Mouse (Mus musculus) heart, embryonic 15.5 days (tissue): ENCODE data around the gene Dpy19l1. TPM values are rescaled to one million over a fixed set of nuclear protein-coding genes. Genes with fewer than 3 reads are reported as not detected.

Experiments
- ATAC-seq: fragments of 200-750 bp; cut with Nextera tagmentation; replicated peaks from 2 replicates; pipeline ENCODE4 v1.8.0; 2017; ENCODE audit warnings: low read depth, moderate TSS enrichment; ENCODE audit not compliant: insufficient number of reproducible peaks, insufficient read depth, low FRiP score
- H3K27ac ChIP-seq: fragments of 300-500 bp; sonication (generic); 2 replicates; pipeline ENCODE4 v1.5.1; 2015; ENCODE audit warnings: mild to moderate bottlenecking, inconsistent platforms
- H3K27me3 ChIP-seq: fragments of 300-500 bp; sonication (generic); 2 replicates; pipeline ENCODE4 v1.6.1; 2015; ENCODE audit warnings: inconsistent platforms
- H3K36me3 ChIP-seq: fragments of 300-500 bp; sonication (generic); 2 replicates; pipeline ENCODE4 v1.6.1; 2015; ENCODE audit warnings: mild to moderate bottlenecking, inconsistent platforms
- H3K4me1 ChIP-seq: fragments of 300-500 bp; sonication (generic); replicated peaks from 2 replicates; pipeline ENCODE4 v1.6.1; 2015; ENCODE audit warnings: inconsistent platforms
- H3K4me2 ChIP-seq: fragments of 300-500 bp; sonication (generic); 2 replicates; pipeline ENCODE4 v1.6.1; 2015; ENCODE audit warnings: inconsistent platforms, mild to moderate bottlenecking, moderate library complexity
- H3K4me3 ChIP-seq: fragments of 300-500 bp; sonication (generic); 2 replicates; pipeline ENCODE4 v1.5.1; 2015; ENCODE audit warnings: mild to moderate bottlenecking, inconsistent platforms
- H3K9ac ChIP-seq: fragments of 300-500 bp; sonication (generic); 2 replicates; pipeline ENCODE4 v1.6.1; 2015; ENCODE audit warnings: mild to moderate bottlenecking, inconsistent platforms
- H3K9me3 ChIP-seq: fragments of 300-500 bp; sonication (generic); replicated peaks from 2 replicates; pipeline ENCODE4 v1.6.1; 2016; ENCODE audit warnings: inconsistent platforms
- WGBS: fragments of 180-500 bp; shearing (Covaris S2); methylation state at CpG from one replicate; pipeline ENCODE4 v1.1.7; 2015; ENCODE audit warnings: mixed read lengths; 5-methylcytosine and 5-hydroxymethylcytosine counted together
- polyA plus RNA-seq: library from polyadenylated mRNA; unstranded; fragments of >200 nt; fragmentation: Nextera tagmentation; extraction: Ambion mirVana; gene quantifications from 2 replicates; pipeline ENCODE4 v1.2.1, GENCODE M21; 2015

Dpy19l1 gene
- polyA plus RNA-seq = 9.7 and 13.0 TPM in 2 replicates

DNA sequence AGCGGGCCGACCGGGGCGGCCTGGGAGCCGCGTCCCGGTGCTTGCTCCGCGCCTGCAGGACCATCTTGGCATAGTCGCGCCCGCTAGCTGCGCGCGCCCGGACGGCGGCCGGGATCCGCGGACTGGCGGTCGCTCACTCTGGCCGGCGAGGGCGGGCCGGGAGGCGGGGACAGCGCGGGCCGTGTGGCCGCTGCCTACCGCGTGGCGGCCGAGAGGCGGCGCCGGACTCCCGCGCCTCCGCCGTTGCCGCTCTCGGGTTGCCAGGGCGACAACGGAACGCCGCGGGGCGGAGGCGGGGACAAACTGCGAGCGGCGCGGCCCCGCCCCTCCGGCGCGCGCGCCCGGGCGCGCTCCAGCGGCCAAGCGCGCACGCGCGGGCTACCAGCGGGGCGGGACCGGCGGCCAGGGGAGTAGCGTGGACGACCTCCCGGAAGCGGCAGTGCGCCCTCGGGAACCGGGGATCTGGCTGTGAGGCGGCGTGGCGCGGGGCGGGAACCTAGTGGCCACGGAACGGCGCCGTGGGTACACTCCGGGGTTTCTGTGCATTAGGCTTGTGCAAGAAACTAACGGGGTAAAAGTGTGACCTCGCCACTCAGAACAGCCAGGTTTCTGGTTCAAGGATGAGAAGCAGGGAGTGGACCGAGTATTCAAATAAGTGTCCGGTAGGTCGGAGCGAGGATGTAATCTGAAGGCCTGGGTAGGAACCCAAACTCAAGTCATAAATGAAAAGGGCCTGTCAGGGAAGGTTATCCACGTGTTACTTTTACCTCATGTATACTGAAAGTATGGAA lies at the start of gene Dpy19l1:
Gene Dpy19l1 (minus strand): TSS at position 74 of the 791 bp plus-strand sequence.
- Histone ChIP-seq H3K4me2 (peak within 1 kb of the TSS; percentile 73), H3K9ac (peak within 1 kb of the TSS; percentile 83), H3K27me3 (no peaks in the 10 kb centered on the region), H3K9me3 (no peaks in the 10 kb centered on the region), H3K27ac (peak within 1 kb of the TSS; percentile 94), H3K4me1 (peaks cover 21% of the 10 kb centered on the region), H3K36me3 (no peaks in the 10 kb centered on the region), H3K4me3 (peak within 1 kb of the TSS; percentile 88)
- under 1% methylated on average over 96 of the region's 99 CpGs for WGBS
- ATAC-seq = peak; percentile 97

DNA sequence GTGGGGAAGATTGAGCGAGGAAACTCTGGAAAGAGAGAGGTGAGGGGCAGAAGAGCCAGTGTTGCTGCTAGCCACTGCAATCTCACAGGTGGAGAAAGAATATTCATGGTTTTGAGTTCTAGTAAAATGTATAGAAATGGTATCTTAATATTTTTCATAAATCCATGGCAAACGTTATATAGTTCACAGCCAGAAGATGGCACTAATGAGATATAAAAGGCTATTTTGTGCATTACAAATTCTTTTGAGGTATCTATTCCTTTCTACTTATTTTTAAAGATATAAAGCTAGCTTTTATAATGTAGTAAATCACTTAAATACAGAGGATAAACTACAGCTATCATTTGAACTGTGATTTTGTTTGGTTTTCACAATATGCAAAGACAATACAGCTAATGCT lies 35.2 kb upstream of the Dpy19l1 start:
- Histone ChIP-seq H3K4me1 (no peaks in the 10 kb centered on the region), H3K27me3 (no peaks in the 10 kb centered on the region), H3K9ac (no peak overlapping the region), H3K4me3 (no peak overlapping the region), H3K27ac (no peak overlapping the region), H3K4me2 (no peak overlapping the region), H3K36me3 (no peaks in the 10 kb centered on the region), H3K9me3 (no peaks in the 10 kb centered on the region)
- 34% methylated on average over 2 of the region's 2 CpGs for WGBS
- no peak for ATAC-seq

DNA sequence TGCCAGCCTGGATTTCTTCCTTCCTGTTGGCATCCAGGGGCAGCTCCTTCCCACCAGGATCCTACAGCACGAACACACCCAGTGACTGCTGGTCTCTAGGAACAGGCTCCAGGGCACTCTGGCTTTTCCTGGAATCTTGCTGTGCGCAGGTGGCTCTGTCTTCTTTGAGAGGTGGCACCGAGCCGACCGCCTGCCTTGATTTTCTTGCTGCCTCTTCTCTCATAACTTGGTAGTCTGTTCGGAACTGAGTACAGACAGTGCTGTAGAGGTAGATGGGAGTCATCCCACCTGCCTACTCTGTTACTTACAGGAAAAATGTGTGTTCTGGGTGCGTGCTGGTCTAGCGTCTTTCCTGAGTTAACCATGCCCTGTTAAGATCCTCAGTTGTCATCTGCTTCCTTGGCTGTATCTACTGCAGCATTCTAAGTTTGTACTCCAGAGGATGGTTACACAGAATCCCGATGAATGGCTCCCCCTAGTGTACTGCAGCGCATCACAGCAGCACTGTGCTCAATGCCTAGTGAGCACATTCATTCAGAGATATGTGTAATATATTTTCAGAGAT lies 13.7 kb upstream of the Dpy19l1 start:
- H3K9me3 ChIP-seq = no peaks in the 10 kb centered on the region
- H3K9ac ChIP-seq = no peak overlapping the region
- no peak overlapping the region for H3K4me2 ChIP-seq
- H3K4me1 ChIP-seq = no peaks in the 10 kb centered on the region; the same call in 1 of the 2 replicates
- no peak overlapping the region for H3K27ac ChIP-seq
- ATAC-seq = no peak
- 55% methylated on average over 10 of the region's 10 CpGs for WGBS
- no peak overlapping the region for H3K4me3 ChIP-seq
- H3K27me3 ChIP-seq = no peaks in the 10 kb centered on the region
- no peaks in the 10 kb centered on the region for H3K36me3 ChIP-seq

DNA sequence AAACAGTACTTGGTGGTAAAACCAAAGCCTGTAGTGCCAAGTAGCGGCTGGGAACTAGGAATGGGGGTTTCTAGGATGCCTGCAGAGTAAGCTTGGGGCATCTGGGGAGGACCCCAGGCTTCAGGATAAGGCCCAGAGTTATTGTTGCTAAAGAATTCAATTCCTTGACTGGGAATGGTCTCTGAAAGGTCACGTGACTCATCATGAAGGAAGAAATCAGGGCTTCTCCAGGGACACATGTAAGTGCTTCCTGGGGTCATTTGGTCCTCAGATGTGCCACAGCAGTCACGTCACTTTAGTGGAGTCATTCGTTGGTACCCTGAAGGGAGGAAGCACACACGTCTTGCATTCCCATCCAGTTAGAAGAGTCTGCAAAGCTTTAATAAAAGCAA lies 11.1 kb upstream of the Dpy19l1 start:
- no peaks in the 10 kb centered on the region for H3K9me3 ChIP-seq
- no peak for ATAC-seq
- WGBS = 72% methylated on average over 5 of the region's 5 CpGs

DNA sequence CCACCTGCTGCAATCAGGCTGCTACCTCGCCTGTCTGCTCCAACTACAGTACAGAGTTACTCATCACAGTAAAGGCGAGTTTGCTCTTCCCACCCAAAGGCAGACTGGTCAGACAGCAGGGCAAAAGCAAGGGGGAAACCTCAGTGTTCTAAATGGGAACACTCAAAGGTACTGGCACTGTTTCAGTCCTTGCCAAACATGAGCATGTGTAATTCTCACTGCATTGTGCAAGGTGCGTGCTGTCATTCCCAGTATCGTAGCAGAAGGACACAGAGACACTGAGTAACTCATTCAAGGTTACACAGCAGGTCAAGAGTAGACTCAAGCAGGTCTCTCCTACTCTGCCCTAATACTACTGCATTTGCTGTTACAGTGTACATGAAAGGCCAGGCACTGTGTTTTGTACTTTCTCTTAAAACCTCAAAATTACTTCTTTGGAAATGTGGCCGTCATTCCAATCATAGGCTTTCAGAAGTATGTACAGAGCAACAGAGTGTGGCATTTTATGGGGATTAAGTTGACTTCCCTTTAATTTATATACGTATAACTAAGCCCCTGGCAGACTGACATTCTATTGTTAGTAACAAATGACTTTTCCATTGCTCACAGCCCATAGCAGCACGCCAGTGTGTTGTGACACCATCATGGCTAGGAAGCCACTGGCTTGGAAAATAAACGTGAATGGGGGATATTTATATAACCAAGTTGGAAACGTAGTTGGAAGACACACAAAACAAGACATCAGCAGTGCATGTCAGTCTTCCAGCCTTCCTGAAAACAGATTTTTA lies 10.5 kb upstream of the Dpy19l1 start:
- Histone ChIP-seq H3K36me3 (no peaks in the 10 kb centered on the region), H3K27me3 (no peaks in the 10 kb centered on the region), H3K9me3 (no peaks in the 10 kb centered on the region), H3K9ac (no peak overlapping the region), H3K4me1 (no peaks in the 10 kb centered on the region; the same call in 1 of the 2 replicates), H3K4me2 (no peak overlapping the region), H3K27ac (no peak overlapping the region), H3K4me3 (no peak overlapping the region)
- ATAC-seq = no peak
- 65% methylated on average over 9 of the region's 9 CpGs for WGBS

More for the DNA sequence above, 11.1 kb upstream of the Dpy19l1 start:
- H3K4me2 ChIP-seq = no peak overlapping the region
- H3K36me3 ChIP-seq = no peaks in the 10 kb centered on the region
- H3K9ac ChIP-seq = no peak overlapping the region
- H3K4me3 ChIP-seq = no peak overlapping the region
- no peaks in the 10 kb centered on the region; the same call in 1 of the 2 replicates for H3K4me1 ChIP-seq
- no peaks in the 10 kb centered on the region for H3K27me3 ChIP-seq
- no peak overlapping the region for H3K27ac ChIP-seq

- 81% methylated on average over 5 of the region's 5 CpGs for WGBS
- Histone ChIP-seq H3K9me3 (no peaks in the 10 kb centered on the region), H3K4me2 (no peak overlapping the region), H3K27me3 (no peaks in the 10 kb centered on the region), H3K4me1 (no peaks in the 10 kb centered on the region; the same call in 1 of the 2 replicates), H3K4me3 (no peak overlapping the region), H3K36me3 (no peaks in the 10 kb centered on the region), H3K27ac (no peak overlapping the region), H3K9ac (no peak overlapping the region)
- no peak for ATAC-seq
Measured at GRCm38 (mm10) chr9:24512121-24512539, 9.2 kb upstream of the Dpy19l1 start.

- no peak overlapping the region for H3K9ac ChIP-seq
- WGBS = 79% methylated on average over 4 of the region's 4 CpGs
- no peaks in the 10 kb centered on the region for H3K9me3 ChIP-seq
- H3K36me3 ChIP-seq = no peaks in the 10 kb centered on the region
- H3K27ac ChIP-seq = no peak overlapping the region
- ATAC-seq = no peak
- no peaks in the 10 kb centered on the region; the same call in 1 of the 2 replicates for H3K4me1 ChIP-seq
- H3K4me3 ChIP-seq = no peak overlapping the region
- H3K27me3 ChIP-seq = no peaks in the 10 kb centered on the region
- no peak overlapping the region for H3K4me2 ChIP-seq
Measured at GRCm38 (mm10) chr9:24511371-24512120, 8.6 kb upstream of the Dpy19l1 start.

- no peak overlapping the region for H3K4me2 ChIP-seq
- H3K36me3 ChIP-seq = no peaks in the 10 kb centered on the region
- H3K9ac ChIP-seq = no peak overlapping the region
- no peaks in the 10 kb centered on the region for H3K9me3 ChIP-seq
- H3K27ac ChIP-seq = no peak overlapping the region
- no peak overlapping the region for H3K4me3 ChIP-seq
- H3K4me1 ChIP-seq = no peaks in the 10 kb centered on the region
- WGBS = 81% methylated on average over 4 of the region's 4 CpGs
- H3K27me3 ChIP-seq = no peaks in the 10 kb centered on the region
- no peak for ATAC-seq
Measured at GRCm38 (mm10) chr9:24508880-24509279, 5.9 kb upstream of the Dpy19l1 start.

DNA sequence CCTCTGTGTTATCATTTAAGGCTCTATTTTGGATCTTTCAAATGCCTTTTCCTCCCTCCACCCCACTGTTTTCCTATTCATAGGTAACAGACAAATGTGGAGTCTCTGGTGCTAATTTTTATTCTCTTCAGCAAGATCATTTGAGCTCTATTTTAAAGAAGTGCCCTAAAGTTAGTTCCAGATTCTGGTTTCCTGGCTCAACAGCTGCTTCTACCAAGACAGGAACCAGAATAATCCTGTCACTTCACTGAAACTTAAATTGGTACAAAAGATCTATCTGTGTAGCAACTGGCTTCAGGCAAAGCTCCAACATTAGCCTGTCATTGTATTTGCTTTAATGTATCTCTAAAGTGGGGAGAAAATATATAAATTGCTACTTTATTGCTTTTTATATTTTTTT lies 3.6 kb upstream of the Dpy19l1 start:
- Histone ChIP-seq H3K4me2 (no peak overlapping the region), H3K27me3 (no peaks in the 10 kb centered on the region), H3K27ac (no peak overlapping the region), H3K9ac (no peak overlapping the region), H3K9me3 (no peaks in the 10 kb centered on the region), H3K4me3 (no peak overlapping the region), H3K4me1 (peaks cover 9% of the 10 kb centered on the region), H3K36me3 (no peaks in the 10 kb centered on the region)
- no peak for ATAC-seq

GRCm38 (mm10) chr9:24505017-24505763 lies 2.2 kb upstream of the Dpy19l1 start:
- Histone ChIP-seq H3K36me3 (no peaks in the 10 kb centered on the region), H3K4me3 (no peak overlapping the region), H3K4me2 (no peak overlapping the region), H3K9ac (no peak overlapping the region), H3K27ac (no peak overlapping the region), H3K27me3 (no peaks in the 10 kb centered on the region), H3K9me3 (no peaks in the 10 kb centered on the region), H3K4me1 (peaks cover 15% of the 10 kb centered on the region)
- ATAC-seq = no peak
- 72% methylated on average over 5 of the region's 5 CpGs for WGBS
